Mouse (Mus musculus) limb, embryonic 14.5 days (tissue): ENCODE measurements around the gene Klf1. TPM values are rescaled to one million over a fixed set of nuclear protein-coding genes. Genes with fewer than 3 reads are reported as not detected.

Source experiments
- ATAC-seq: fragments of 200-750 bp; cut with Nextera tagmentation; 2 replicates; pipeline ENCODE4 v1.8.0; 2017; ENCODE audit warnings: low read depth, moderate number of reproducible peaks, moderate TSS enrichment; ENCODE audit not compliant: low FRiP score
- DNase-seq: peaks from one replicate; pipeline ENCODE4 v3.0.0-alpha.2; 2015; ENCODE audit warnings: low spot score
- H3K27ac ChIP-seq: fragments of 300-500 bp; sonication (generic); replicated peaks from 2 replicates; pipeline ENCODE4 v1.5.1; 2014; ENCODE audit warnings: low read depth, mild to moderate bottlenecking, low read length, moderate library complexity, mixed read lengths
- H3K27me3 ChIP-seq: fragments of 300-500 bp; sonication (generic); 2 replicates; pipeline ENCODE4 v1.6.1; 2014; ENCODE audit warnings: low read length, mixed read lengths; ENCODE audit not compliant: control insufficient read depth, insufficient read depth
- H3K36me3 ChIP-seq: fragments of 300-500 bp; sonication (generic); 2 replicates; pipeline ENCODE4 v1.6.1; 2014; ENCODE audit warnings: mild to moderate bottlenecking, low read length, moderate library complexity, mixed read lengths; ENCODE audit not compliant: control insufficient read depth, insufficient read depth
- H3K4me1 ChIP-seq: fragments of 300-500 bp; sonication (generic); 2 replicates; pipeline ENCODE4 v1.6.1; 2014; ENCODE audit warnings: antibody characterized with exemption, low read length, mixed read lengths; ENCODE audit not compliant: control insufficient read depth, insufficient read depth
- H3K4me2 ChIP-seq: fragments of 300-500 bp; sonication (generic); replicated peaks from 2 replicates; pipeline ENCODE4 v1.6.1; 2014; ENCODE audit warnings: low read depth, mild to moderate bottlenecking, low read length, moderate library complexity; ENCODE audit not compliant: severe bottlenecking
- H3K4me3 ChIP-seq: fragments of 300-500 bp; sonication (generic); replicated peaks from 2 replicates; pipeline ENCODE4 v1.5.1; 2014; ENCODE audit warnings: low read length
- H3K9ac ChIP-seq: fragments of 300-500 bp; sonication (generic); 2 replicates; pipeline ENCODE4 v1.6.1; 2014; ENCODE audit warnings: mild to moderate bottlenecking, low read depth, low read length, moderate library complexity; ENCODE audit not compliant: severe bottlenecking
- H3K9me3 ChIP-seq: fragments of 300-500 bp; sonication (generic); 2 replicates; pipeline ENCODE4 v1.6.1; 2016; ENCODE audit warnings: low read length; ENCODE audit not compliant: control insufficient read depth
- POLR2A ChIP-seq: fragments of 200-500 bp; IDR thresholded peaks from 2 replicates; pipeline ENCODE4 v1.8.0; 2012; ENCODE audit warnings: inconsistent platforms, mild to moderate bottlenecking, moderate library complexity, borderline replicate concordance; ENCODE audit not compliant: insufficient read depth, insufficient read length; ENCODE audit errors: extremely low read depth
- WGBS: fragments of 180-500 bp; shearing (Covaris S2); extraction: QIAGEN DNeasy Blood & Tissue Kit; methylation state at CpG from one replicate; pipeline ENCODE4 v1.1.7; 2014; 5-methylcytosine and 5-hydroxymethylcytosine counted together
- polyA plus RNA-seq, 2 experiments: library from polyadenylated mRNA; depleted of rRNA in 1 of 2; stranded (reverse) in 1 of 2; unstranded in 1 of 2; fragments of >200 nt; fragmentation: Nextera tagmentation in 1 of 2; extraction: Ambion mirVana in 1 of 2; gene quantifications; 2 replicates each; pipeline versions ENCODE4 v1.2.1 to v1.2.3; 2012 to 2014

Klf1 gene
- polyA plus RNA-seq, 2 experiments: 2.0 to 2.5 TPM

GRCm38 (mm10) chr8:84927513-84927912, 25.8 kb downstream of the Klf1 start:
- H3K9me3 ChIP-seq: no peaks in the 10 kb centered on the region
- no peaks in the 10 kb centered on the region for H3K36me3 ChIP-seq
- DNase-seq (no peak), ATAC-seq (no peak)
- H3K4me1 ChIP-seq: no peaks in the 10 kb centered on the region
- H3K27ac ChIP-seq: no peak overlapping the region
- 83% methylated on average over 1 of the region's 1 CpGs for WGBS
- peaks cover 21% of the 10 kb centered on the region for H3K27me3 ChIP-seq
- no peak overlapping the region for H3K4me2 ChIP-seq
- TF ChIP-seq POLR2A: no peak
- H3K9ac ChIP-seq: no peak overlapping the region
- H3K4me3 ChIP-seq: no peak overlapping the region

GRCm38 (mm10) chr8:84928456-84929306, 27.0 kb downstream of the Klf1 start:
- no peaks in the 10 kb centered on the region for H3K36me3 ChIP-seq
- 4% methylated on average over 46 of the region's 52 CpGs for WGBS
- TF ChIP-seq POLR2A: no peak
- H3K9ac ChIP-seq: peak overlapping the region; percentile 28; the same call in 1 of the 2 replicates
- DNase-seq (peak; percentile 46), ATAC-seq (peak; percentile 82)
- peak overlapping the region; percentile 77 for H3K4me2 ChIP-seq
- H3K9me3 ChIP-seq: no peaks in the 10 kb centered on the region
- H3K4me1 ChIP-seq: no peaks in the 10 kb centered on the region
- H3K27me3 ChIP-seq: peaks cover 23% of the 10 kb centered on the region
- H3K4me3 ChIP-seq: peak overlapping the region; percentile 35
- no peak overlapping the region for H3K27ac ChIP-seq

GRCm38 (mm10) chr8:84930582-84930981, 28.9 kb downstream of the Klf1 start:
- WGBS: 89% methylated on average over 13 of the region's 13 CpGs
- no peak for ATAC-seq

GRCm38 (mm10) chr8:84933767-84934559, 32.2 kb downstream of the Klf1 start:
- Histone ChIP-seq H3K27ac (no peak overlapping the region), H3K4me1 (peaks cover 6% of the 10 kb centered on the region), H3K27me3 (peaks cover 68% of the 10 kb centered on the region), H3K9ac (no peak overlapping the region), H3K4me3 (no peak overlapping the region), H3K36me3 (no peaks in the 10 kb centered on the region), H3K4me2 (no peak overlapping the region), H3K9me3 (no peaks in the 10 kb centered on the region)
- WGBS: 78% methylated on average over 16 of the region's 16 CpGs
- ATAC-seq: no peak
- no peak for DNase-seq
- no peak for TF ChIP-seq POLR2A

More at GRCm38 (mm10) chr8:84930582-84930981, 28.9 kb downstream of the Klf1 start:
- Histone ChIP-seq H3K4me2 (no peak overlapping the region), H3K4me3 (no peak overlapping the region), H3K9me3 (no peaks in the 10 kb centered on the region), H3K4me1 (peaks cover 3% of the 10 kb centered on the region; the same call in 1 of the 2 replicates), H3K36me3 (no peaks in the 10 kb centered on the region), H3K27me3 (peaks cover 39% of the 10 kb centered on the region), H3K9ac (no peak overlapping the region), H3K27ac (no peak overlapping the region)
- no peak for TF ChIP-seq POLR2A
- no peak for DNase-seq

GRCm38 (mm10) chr8:84934860-84935259, 33.1 kb downstream of the Klf1 start:
- H3K4me3 ChIP-seq: no peak overlapping the region
- TF ChIP-seq POLR2A: no peak
- H3K9me3 ChIP-seq: no peaks in the 10 kb centered on the region
- no peak for ATAC-seq
- H3K27me3 ChIP-seq: peaks cover 60% of the 10 kb centered on the region
- no peak overlapping the region for H3K27ac ChIP-seq
- H3K9ac ChIP-seq: no peak overlapping the region
- no peaks in the 10 kb centered on the region for H3K36me3 ChIP-seq
- WGBS: under 1% methylated on average over 15 of the region's 15 CpGs
- H3K4me2 ChIP-seq: no peak overlapping the region
- peaks cover 6% of the 10 kb centered on the region for H3K4me1 ChIP-seq
- peak; percentile 29 for DNase-seq
